Comparison of ENCODE assay signal across 21 mouse cellular contexts in genomic region chr2:30937731-30938130, GRCm38 (mm10). TPM values are rescaled to one million over a fixed set of nuclear protein-coding genes. Genes with fewer than 3 reads are reported as not detected.
DNase-seq lines count a peak whose midpoint lies in the region; ATAC-seq and TF ChIP-seq lines count a peak whose summit lies in the region.
"Had no signal": no experiment of that assay in that cellular context is flagged by ENCODE, and none has a peak within 500 bp of the region (broad histone marks: within the 10 kb centered on the region; RNA-seq: fewer than 3 reads in every experiment).

No protein-coding gene starts in this region.

- no peak overlapping the region for H3K4me3 ChIP-seq in lung, postnatal 0 days (ENCODE audit: low read depth, low read length)
- H3K4me3 ChIP-seq in E14TG2a.4 (replicated peaks; ENCODE audit: low read length) = peak overlapping the region; percentile 78
- H3K4me3 ChIP-seq: forebrain, embryonic 10.5 days; forebrain, embryonic 13.5 days; gastrocnemius, adult 2 months; hindbrain, embryonic 12.5 days; hindbrain, embryonic 15.5 days had no signal

- H3K4me1 ChIP-seq in lung, postnatal 0 days (ENCODE audit: insufficient read depth, low read depth, low read length) = no peaks in the 10 kb centered on the region
- H3K4me1 ChIP-seq in E14TG2a.4 (replicated peaks; ENCODE audit: low read depth, low read length) = peaks cover 74% of the 10 kb centered on the region
- H3K4me1 ChIP-seq: forebrain, embryonic 13.5 days; hindbrain, embryonic 15.5 days had no signal

- H3K36me3 ChIP-seq in lung, postnatal 0 days (ENCODE audit: insufficient read depth, low read length) = no peaks in the 10 kb centered on the region
- no peaks in the 10 kb centered on the region for H3K36me3 ChIP-seq in E14TG2a.4 (ENCODE audit: insufficient read depth, low read length)
- H3K36me3 ChIP-seq: forebrain, embryonic 10.5 days; hindbrain, embryonic 12.5 days; hindbrain, embryonic 15.5 days had no signal

- no peak overlapping the region for H3K9ac ChIP-seq in lung, postnatal 0 days (replicated peaks; ENCODE audit: low read depth)
- H3K9ac ChIP-seq: forebrain, embryonic 13.5 days; hindbrain, embryonic 12.5 days; hindbrain, embryonic 15.5 days had no signal

- WGBS in lung, postnatal 0 days = 42% methylated on average over 8 of the region's 8 CpGs

- peak; percentile 51 for ATAC-seq in lung, postnatal 0 days
- ATAC-seq in CD4-positive, CD25-positive, alpha-beta regulatory T cell, adult 4 months = no peak
- ATAC-seq: forebrain, embryonic 13.5 days; forebrain, embryonic 16.5 days had no signal

- DNase-seq in lung, postnatal 0 days (ENCODE audit: low spot score) = no peak
- no peak for DNase-seq in lung, postnatal 36 days
- peak; percentile 60 for DNase-seq in ES-CJ7 (ENCODE audit: low read depth, low spot score)
- no peak for DNase-seq in urinary bladder, postnatal 10 days (ENCODE audit: low spot score)
- DNase-seq: adrenal gland, postnatal 10 days; adrenal gland, postnatal 36 days; B cell, adult 2 months; cerebellum, adult 18-20 months; cerebellum, adult 9-10 months; cerebellum, postnatal 14 days; gastrocnemius, adult 2 months; gastrocnemius, postnatal 14 days; heart, adult 11 months had no signal

- H3K27me3 ChIP-seq in lung, postnatal 0 days (replicated peaks; ENCODE audit: insufficient read depth, low read length) = no peaks in the 10 kb centered on the region
- no peaks in the 10 kb centered on the region for H3K27me3 ChIP-seq in E14TG2a.4 (ENCODE audit: insufficient read depth, low read length)
- H3K27me3 ChIP-seq: forebrain, embryonic 13.5 days; hindbrain, embryonic 15.5 days had no signal

- no peak overlapping the region for H3K27ac ChIP-seq in lung, postnatal 0 days (ENCODE audit: low read length)
- H3K27ac ChIP-seq: forebrain, embryonic 10.5 days; forebrain, embryonic 13.5 days; gastrocnemius, adult 2 months; hindbrain, embryonic 12.5 days; hindbrain, embryonic 15.5 days had no signal

- no peaks in the 10 kb centered on the region for H3K9me3 ChIP-seq in lung, postnatal 0 days (ENCODE audit: low read length)
- H3K9me3 ChIP-seq in E14TG2a.4 (ENCODE audit: low read length) = no peaks in the 10 kb centered on the region
- H3K9me3 ChIP-seq: forebrain, embryonic 10.5 days; forebrain, embryonic 13.5 days; hindbrain, embryonic 12.5 days; hindbrain, embryonic 15.5 days had no signal

- TF ChIP-seq CTCF in lung, postnatal 0 days (IDR thresholded peaks at IDR 0.05) = no peak
- no peak for TF ChIP-seq CTCF in E14TG2a.4 (conservative IDR thresholded peaks at IDR 0.05; ENCODE audit: low read length)

- no peak overlapping the region for H3K4me2 ChIP-seq in lung, postnatal 0 days (replicated peaks; ENCODE audit: low read depth, low read length)
- H3K4me2 ChIP-seq: forebrain, embryonic 13.5 days; heart, embryonic 11.5 days; hindbrain, embryonic 12.5 days; hindbrain, embryonic 15.5 days had no signal

- no peak for TF ChIP-seq EP300 in lung, postnatal 0 days (IDR thresholded peaks at IDR 0.05)

RNA-seq across cellular contexts. Expression of gene Ptges, which starts 8.1 kb away (rescaled TPM):
- 20.0 and 29.8 TPM in 2 replicates for polyA plus RNA-seq in lung, postnatal 0 days (2015; fragmentation: Nextera tagmentation; extraction: Ambion mirVana)
- not detected for polyA plus RNA-seq in CD4-positive, CD25-positive, alpha-beta regulatory T cell, adult 4 months (2017; shearing (Covaris generic))

RNA-seq across cellular contexts. Expression of gene Tor1b, which starts 15.0 kb away (rescaled TPM):
- polyA plus RNA-seq in lung, postnatal 0 days (2015; fragmentation: Nextera tagmentation; extraction: Ambion mirVana) = 23.3 and 24.6 TPM in 2 replicates
- 10 to 100 TPM; 24.5 to 25.6 TPM for polyA plus RNA-seq in CD4-positive, CD25-positive, alpha-beta regulatory T cell, adult 4 months (2017; shearing (Covaris generic))

RNA-seq across cellular contexts. Expression of gene Tor1a, which starts 30.0 kb away (rescaled TPM):
- polyA plus RNA-seq in lung, postnatal 0 days (2015; fragmentation: Nextera tagmentation; extraction: Ambion mirVana) = 54.6 and 57.5 TPM in 2 replicates
- polyA plus RNA-seq in CD4-positive, CD25-positive, alpha-beta regulatory T cell, adult 4 months (2017; shearing (Covaris generic)) = 10 to 100 TPM; 66.2 to 86.1 TPM

RNA-seq across cellular contexts. Expression of gene BC005624, which starts 44.3 kb away (rescaled TPM):
- polyA plus RNA-seq in lung, postnatal 0 days (2015; fragmentation: Nextera tagmentation; extraction: Ambion mirVana) = 41.0 and 43.6 TPM in 2 replicates
- polyA plus RNA-seq in CD4-positive, CD25-positive, alpha-beta regulatory T cell, adult 4 months (2017; shearing (Covaris generic)) = 100 to 1,000 TPM in 1 of 2 experiments, 10 to 100 TPM in 1; 86.1 to 107 TPM

RNA-seq across cellular contexts. Expression of gene Usp20, which starts 44.3 kb away (rescaled TPM):
- 8.4 and 9.6 TPM in 2 replicates for polyA plus RNA-seq in lung, postnatal 0 days (2015; fragmentation: Nextera tagmentation; extraction: Ambion mirVana)
- polyA plus RNA-seq in CD4-positive, CD25-positive, alpha-beta regulatory T cell, adult 4 months (2017; shearing (Covaris generic)) = 10 to 100 TPM; 11.0 to 25.8 TPM

Comparison
In these comparisons a context has a peak if more than half of its experiments do, and no peak if none do; other contexts are left out.
1. RNA of gene Ptges, which starts 8.1 kb away (polyA plus RNA-seq): 20.0 to 29.8 TPM in lung, postnatal 0 days; not detected in CD4-positive, CD25-positive, alpha-beta regulatory T cell, adult 4 months; every median in the first group is over 10 times any median in the second.